ENCODE assay signal across 8 mouse cellular contexts in the genomic region with DNA sequence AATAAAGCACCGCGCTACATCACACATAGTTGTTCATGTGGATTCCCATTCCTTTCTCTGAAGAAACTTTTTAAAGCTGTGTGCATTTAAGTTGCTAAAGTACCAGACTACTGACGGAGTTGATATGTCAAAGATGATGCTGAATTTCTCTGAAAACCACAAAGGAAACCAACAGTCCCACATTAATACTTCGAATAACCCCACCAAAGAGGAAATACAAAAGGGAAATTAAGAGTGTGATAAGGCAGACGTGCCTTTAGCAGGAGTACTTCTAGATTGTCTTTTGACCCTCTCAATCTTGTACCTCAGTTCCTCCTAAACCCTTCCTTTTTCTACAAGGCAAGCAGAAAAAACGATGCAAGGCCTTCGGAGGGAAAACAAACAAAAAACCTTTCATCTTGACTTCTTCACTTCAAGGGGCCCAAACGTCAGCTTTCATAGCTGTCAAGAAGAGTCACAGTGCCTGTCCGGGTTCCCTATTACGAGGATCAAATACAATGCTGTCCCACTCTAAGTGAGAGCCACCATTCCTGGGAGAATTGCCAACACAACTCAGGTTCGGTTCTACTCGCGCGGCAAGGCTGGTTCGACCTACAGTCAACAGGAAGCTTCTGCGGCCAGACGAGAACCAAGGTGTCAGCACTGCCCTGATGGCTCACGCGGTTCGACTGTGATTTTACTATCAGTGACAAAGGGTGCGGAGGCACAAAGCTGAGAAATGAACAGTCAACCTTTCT. TPM values are rescaled to one million over a fixed set of nuclear protein-coding genes. Genes with fewer than 3 reads are reported as not detected.
DNase-seq lines count a peak whose midpoint lies in the region; ATAC-seq lines count a peak whose summit lies in the region.

No protein-coding gene starts in this region.

- peak overlapping the region; percentile 76 for H3K4me3 ChIP-seq in embryonic facial prominence, embryonic 10.5 days
- peak overlapping the region; percentile 63 to 86 for H3K4me3 ChIP-seq in heart, embryonic 14.5 days (ENCODE audit: control insufficient read depth in 1 of 2, insufficient read depth in 1 of 2, low read depth in 1 of 2, low read length in 2 of 2)

- peak overlapping the region; percentile 81 for H3K9ac ChIP-seq in heart, embryonic 14.5 days (ENCODE audit: low read length)

- WGBS in embryonic facial prominence, embryonic 10.5 days = 19% methylated on average over 21 of the region's 21 CpGs
- 17% methylated on average over 21 of the region's 21 CpGs for WGBS in heart, embryonic 14.5 days

- peaks cover 17% of the 10 kb centered on the region for H3K4me1 ChIP-seq in embryonic facial prominence, embryonic 10.5 days
- peaks cover 2 to 15% of the 10 kb centered on the region in 2 experiments for H3K4me1 ChIP-seq in heart, embryonic 14.5 days (ENCODE audit: control insufficient read depth in 2 of 2, insufficient read depth in 2 of 2, low read length in 2 of 2)

- H3K4me2 ChIP-seq in heart, embryonic 14.5 days (ENCODE audit: low read length) = peak overlapping the region; percentile 80

- no peaks in the 10 kb centered on the region for H3K27me3 ChIP-seq in embryonic facial prominence, embryonic 10.5 days (replicated peaks; ENCODE audit: low read depth, poor library complexity, severe bottlenecking)
- H3K27me3 ChIP-seq in heart, embryonic 14.5 days (ENCODE audit: control insufficient read depth, insufficient read depth, low read length) = no peaks in the 10 kb centered on the region

- no peaks in the 10 kb centered on the region for H3K36me3 ChIP-seq in embryonic facial prominence, embryonic 10.5 days (replicated peaks)
- no peaks in the 10 kb centered on the region for H3K36me3 ChIP-seq in heart, embryonic 14.5 days (ENCODE audit: control insufficient read depth, insufficient read depth, low read length)

- peak; percentile 14; the same call in 1 of the 2 replicates for ATAC-seq in heart, embryonic 14.5 days (ENCODE audit: insufficient number of reproducible peaks, insufficient read depth, low FRiP score, low read depth)

- no peaks in the 10 kb centered on the region for H3K9me3 ChIP-seq in embryonic facial prominence, embryonic 10.5 days
- H3K9me3 ChIP-seq in heart, embryonic 14.5 days (ENCODE audit: control insufficient read depth, low read length) = no peaks in the 10 kb centered on the region

- peak; percentile 4 to 24 for DNase-seq in layer of hippocampus, adult 8-10 months (ENCODE audit: low spot score in 2 of 2)
- DNase-seq in layer of hippocampus, adult 9-10 months (ENCODE audit: low spot score) = no peak
- DNase-seq in NIH3T3 (ENCODE audit: low read depth) = peak; percentile 65
- no peak for DNase-seq in embryonic facial prominence, embryonic 10.5 days (ENCODE audit: low spot score)
- peak; percentile 64 to 76 for DNase-seq in kidney, postnatal 25 days
- DNase-seq in lung, postnatal 14 days = peak; percentile 48
- peak; percentile 2 to 7 for DNase-seq in spleen, postnatal 14 days (ENCODE audit: low spot score in 2 of 2)

- H3K27ac ChIP-seq in embryonic facial prominence, embryonic 10.5 days (replicated peaks) = peak overlapping the region; percentile 97
- H3K27ac ChIP-seq in heart, embryonic 14.5 days (replicated peaks in 1 of 2; ENCODE audit: control insufficient read depth in 1 of 2, insufficient read depth in 1 of 2, low read depth in 2 of 2, low read length in 2 of 2) = peak overlapping the region; percentile 97 to 98

RNA-seq across cellular contexts. Expression of gene Yes1, which starts 0.7 kb away (rescaled TPM):
- 10 to 100 TPM; 12.8 to 15.5 (median 14.2) TPM for total RNA-seq in layer of hippocampus, adult 8-10 months (2022)
- 29.3 and 30.6 TPM in 2 replicates for polyA plus RNA-seq in embryonic facial prominence, embryonic 10.5 days (2016; fragmentation: Nextera tagmentation; extraction: Ambion mirVana)
- polyA plus RNA-seq in heart, embryonic 14.5 days (2014; fragmentation: Nextera tagmentation; extraction: Ambion mirVana) = 29.4 and 31.2 TPM in 2 replicates

Comparison
In these comparisons a context has a peak if more than half of its experiments do, and no peak if none do; other contexts are left out.
1. DNase-seq: peak in layer of hippocampus, adult 8-10 months (2 of 2), NIH3T3 (single experiment), kidney, postnatal 25 days (2 of 2), lung, postnatal 14 days (single experiment) and spleen, postnatal 14 days (2 of 2); none in layer of hippocampus, adult 9-10 months (single experiment) and embryonic facial prominence, embryonic 10.5 days (single experiment).